Mouse (Mus musculus) cortical plate, adult 2 months (tissue): ENCODE measurements around the gene Cpeb2. TPM values are rescaled to one million over a fixed set of nuclear protein-coding genes. Genes with fewer than 3 reads are reported as not detected.

Source experiments
- H3K27ac ChIP-seq: fragments of 200-500 bp; 2 replicates; pipeline ENCODE4 v1.5.1; 2012; ENCODE audit warnings: low read length, control low read depth, inconsistent platforms; ENCODE audit not compliant: insufficient read depth
- H3K4me1 ChIP-seq: fragments of 200-500 bp; 2 replicates; pipeline ENCODE4 v1.6.1; 2011; ENCODE audit warnings: low read length; ENCODE audit not compliant: control insufficient read depth, insufficient read depth
- H3K4me3 ChIP-seq: fragments of 200-500 bp; 2 replicates; pipeline ENCODE4 v1.5.1; 2011; ENCODE audit warnings: mild to moderate bottlenecking, low read length, control low read depth; ENCODE audit not compliant: insufficient read depth
- CTCF ChIP-seq: fragments of 200-500 bp; IDR thresholded peaks from 2 replicates; pipeline ENCODE4 v1.5.1; 2011; ENCODE audit warnings: mild to moderate bottlenecking, control low read depth, low read length; ENCODE audit not compliant: insufficient read depth; ENCODE audit errors: extremely low read depth
- POLR2A ChIP-seq: fragments of 200-500 bp; IDR thresholded peaks from 2 replicates; pipeline ENCODE4 v1.6.1; 2011; ENCODE audit warnings: mild to moderate bottlenecking, low read length, control low read depth; ENCODE audit not compliant: insufficient read depth; ENCODE audit errors: extremely low read depth
- polyA plus RNA-seq: library from polyadenylated mRNA; depleted of rRNA; stranded (reverse); fragments of >200 nt; gene quantifications from 2 replicates; pipeline ENCODE4 v1.2.3, GENCODE M21; 2012

Cpeb2 gene
- polyA plus RNA-seq, 1 experiment = 33.7 TPM

DNA sequence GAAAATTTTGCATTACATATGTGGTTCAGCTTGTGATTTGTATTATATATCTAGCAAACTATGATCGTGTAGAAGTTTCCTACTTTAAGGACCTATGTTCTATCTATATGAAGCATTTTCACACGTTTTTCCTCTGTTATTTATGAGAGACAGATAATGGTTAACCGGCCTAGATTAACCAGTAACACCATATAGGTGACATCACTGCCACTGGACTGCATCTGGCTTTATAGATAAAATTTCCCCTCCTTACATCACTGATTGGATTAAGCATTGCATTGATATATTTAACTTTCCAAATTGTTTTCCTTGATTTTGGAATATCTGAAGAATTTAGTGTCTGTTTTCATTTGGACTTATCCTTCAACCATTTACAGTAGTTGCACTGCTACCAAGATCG lies 9.6 kb upstream of the Cpeb2 start:
- Histone ChIP-seq H3K4me1 (no peaks in the 10 kb centered on the region), H3K4me3 (no peak overlapping the region), H3K27ac (no peak overlapping the region)
- TF ChIP-seq POLR2A (no peak), CTCF (no peak)

GRCm38 (mm10) chr5:43224245-43224644 lies 8.7 kb upstream of the Cpeb2 start:
- Histone ChIP-seq H3K4me1 (no peaks in the 10 kb centered on the region), H3K27ac (no peak overlapping the region), H3K4me3 (no peak overlapping the region)
- no peak for TF ChIP-seq CTCF
- TF ChIP-seq POLR2A = no peak

GRCm38 (mm10) chr5:43226160-43226559 lies 6.8 kb upstream of the Cpeb2 start:
- H3K4me3 ChIP-seq = no peak overlapping the region
- no peak for TF ChIP-seq POLR2A
- TF ChIP-seq CTCF = no peak
- peaks cover 1% of the 10 kb centered on the region; the same call in 1 of the 2 replicates for H3K4me1 ChIP-seq
- no peak overlapping the region for H3K27ac ChIP-seq

DNA sequence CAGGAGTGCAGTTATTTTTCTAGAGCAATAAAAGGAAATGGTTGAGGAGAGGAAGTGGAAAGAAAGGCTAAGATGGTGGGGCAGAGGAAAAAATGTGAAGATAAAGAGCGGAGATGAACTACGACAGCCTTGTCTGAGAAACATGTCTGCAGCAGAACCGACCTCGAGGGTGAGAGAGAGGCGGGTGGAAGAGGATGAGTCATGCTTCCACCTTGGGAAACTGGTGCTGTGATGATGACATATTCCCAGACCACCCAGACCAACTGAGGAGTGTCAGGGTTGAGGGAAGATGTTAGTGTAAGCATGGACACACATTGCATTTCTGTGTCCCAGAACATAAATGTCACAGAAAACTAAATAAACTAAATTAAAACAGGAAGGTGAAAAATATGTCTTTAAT lies 5.4 kb upstream of the Cpeb2 start:
- TF ChIP-seq POLR2A (no peak), CTCF (no peak)
- Histone ChIP-seq H3K4me3 (no peak overlapping the region), H3K4me1 (peaks cover 1% of the 10 kb centered on the region; the same call in 1 of the 2 replicates), H3K27ac (no peak overlapping the region)

GRCm38 (mm10) chr5:43231061-43231460 lies 1.9 kb upstream of the Cpeb2 start:
- Histone ChIP-seq H3K4me1 (peaks cover 1% of the 10 kb centered on the region; the same call in 1 of the 2 replicates), H3K4me3 (no peak overlapping the region), H3K27ac (no peak overlapping the region)
- TF ChIP-seq CTCF (no peak), POLR2A (no peak)

- peaks cover 1% of the 10 kb centered on the region; the same call in 1 of the 2 replicates for H3K4me1 ChIP-seq
- peak overlapping the region; percentile 98 for H3K27ac ChIP-seq
- peak overlapping the region; percentile 96 for H3K4me3 ChIP-seq
- TF ChIP-seq CTCF (no peak), POLR2A (no peak)
These were observed 856 bp upstream of the Cpeb2 start for GRCm38 (mm10) chr5:43232149-43232479.

DNA sequence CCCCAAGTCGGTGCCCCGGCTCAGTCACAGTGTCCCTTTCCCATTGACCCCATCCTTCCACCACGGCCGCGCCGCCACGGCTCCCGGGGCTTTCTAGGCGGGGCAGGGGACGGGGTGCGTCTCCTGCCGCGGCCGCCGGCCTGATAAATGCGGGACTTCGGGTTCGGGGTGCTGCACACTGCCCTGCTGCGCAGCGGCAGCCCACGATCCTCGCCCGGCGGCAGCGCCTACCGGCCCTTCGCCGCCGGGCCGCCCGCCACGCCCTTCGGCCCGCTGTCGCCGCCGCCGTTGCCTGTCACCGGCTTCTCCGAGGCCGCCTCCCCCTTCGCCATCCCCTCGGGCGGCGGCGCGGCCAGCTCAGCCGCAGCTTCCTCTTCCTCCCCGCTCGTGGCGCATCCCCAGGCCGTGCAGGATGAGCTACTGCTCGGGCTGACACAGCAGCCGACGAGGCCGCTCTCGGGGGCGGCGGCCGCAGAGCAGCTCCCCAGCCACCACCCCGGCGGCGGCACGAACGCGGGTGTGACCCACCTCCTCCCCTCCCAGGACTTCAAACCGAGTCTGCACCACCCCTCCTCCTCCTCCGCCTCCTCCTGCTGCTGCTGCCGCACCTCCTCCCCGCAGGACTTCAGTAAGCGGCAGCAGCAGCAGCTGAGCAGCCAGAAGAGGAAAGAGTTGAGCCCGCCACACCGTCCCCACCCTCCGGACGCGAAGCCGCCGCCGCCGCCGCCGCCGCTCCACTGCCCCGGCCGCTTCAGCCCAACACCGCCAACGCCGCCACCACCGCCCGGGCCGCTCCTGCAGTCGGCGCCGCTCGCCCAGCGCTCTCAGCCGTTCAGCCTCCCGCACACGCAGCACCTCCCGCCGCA lies 579 bp downstream of the Cpeb2 start:
- Histone ChIP-seq H3K4me3 (peak overlapping the region; percentile 96), H3K4me1 (peaks cover 1% of the 10 kb centered on the region; the same call in 1 of the 2 replicates), H3K27ac (peak overlapping the region; percentile 100)
- TF ChIP-seq CTCF = no peak
- no peak for TF ChIP-seq POLR2A

GRCm38 (mm10) chr5:43234321-43235185 lies 1.6 kb downstream of the Cpeb2 start:
- peaks cover 7% of the 10 kb centered on the region for H3K4me1 ChIP-seq
- TF ChIP-seq POLR2A (no peak), CTCF (no peak)
- H3K4me3 ChIP-seq = peak overlapping the region; percentile 96
- peak overlapping the region; percentile 100 for H3K27ac ChIP-seq

GRCm38 (mm10) chr5:43235186-43235785 lies 2.3 kb downstream of the Cpeb2 start:
- H3K4me1 ChIP-seq = peaks cover 6% of the 10 kb centered on the region
- H3K27ac ChIP-seq = peak overlapping the region; percentile 100
- peak overlapping the region; percentile 96 for H3K4me3 ChIP-seq
- no peak for TF ChIP-seq CTCF
- no peak for TF ChIP-seq POLR2A
